Mouse (Mus musculus) lung, adult 10 weeks (tissue): ENCODE results near the gene Vmn2r59. TPM values are rescaled to one million over a fixed set of nuclear protein-coding genes. Genes with fewer than 3 reads are reported as not detected.

Experiments
- polyA plus RNA-seq: library from polyadenylated mRNA; stranded (reverse); fragments of 350-450 nt; fragmentation: Illumina TruSeq; extraction: RNeasy Lipid Tissue Mini Kit (QIAGEN cat#74804); gene quantifications from one replicate; pipeline ENCODE4 v1.2.3, GENCODE M21; 2014; ENCODE audit warnings: low read depth, low replicate concordance; ENCODE audit not compliant: insufficient read depth

Vmn2r59 gene
- not detected for polyA plus RNA-seq

DNA sequence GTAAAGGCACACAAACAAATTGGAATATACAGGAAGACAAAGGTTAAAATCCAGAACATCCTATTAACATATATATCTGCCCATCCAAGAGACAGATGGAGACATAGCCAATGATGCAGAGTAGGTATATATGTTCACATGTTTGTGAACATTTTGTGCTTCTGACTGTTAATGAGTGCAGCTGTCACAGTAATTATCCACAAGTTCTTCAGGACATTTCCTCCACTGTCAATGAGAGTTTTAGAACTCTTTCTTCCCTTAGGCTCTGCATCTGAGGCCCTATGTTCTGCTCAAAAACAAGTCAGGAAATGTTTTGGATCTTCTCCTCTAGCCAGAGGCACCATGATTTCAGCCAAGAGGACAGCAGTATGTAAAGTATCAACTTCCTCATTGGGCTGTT lies at the start of gene Vmn2r59:
Gene Vmn2r59, minus strand, starts transcription at position 101 of the 400 bp plus-strand sequence.

GRCm38 (mm10) chr7:42107470-42107869 lies 48.6 kb upstream of the Vmn2r59 start, which contains the start of gene Vmn2r60:
Gene Vmn2r60 (plus strand): TSS chr7:42107770.

Other genes starting within 250 kb of the Vmn2r59 start
- gene Vmn2r58, start 186.3 kb downstream of the Vmn2r59 start, polyA plus RNA-seq: not detected
- gene Vmn2r60, start 48.7 kb upstream of the Vmn2r59 start, polyA plus RNA-seq: not detected
- gene Vmn2r61, start 201.0 kb upstream of the Vmn2r59 start, polyA plus RNA-seq: not detected